ENCODE assay signal across 9 mouse cellular contexts in genomic region chr2:129232023-129232422, GRCm38 (mm10). TPM values are rescaled to one million over a fixed set of nuclear protein-coding genes. Genes with fewer than 3 reads are reported as not detected.
DNase-seq lines count a peak whose midpoint lies in the region; ATAC-seq and TF ChIP-seq lines count a peak whose summit lies in the region.
"Had no signal": no experiment of that assay in that cellular context is flagged by ENCODE, and none has a peak within 500 bp of the region (broad histone marks: within the 10 kb centered on the region; RNA-seq: fewer than 3 reads in every experiment).

No protein-coding gene starts in this region.

- no peak for ATAC-seq in liver, embryonic 12.5 days
- ATAC-seq: Patski had no signal

- peak overlapping the region; percentile 93 for H3K27ac ChIP-seq in liver, embryonic 12.5 days
- no peak overlapping the region for H3K27ac ChIP-seq in gastrocnemius, adult 2 months

- H3K4me3 ChIP-seq in liver, embryonic 12.5 days, result no peak overlapping the region
- no peak overlapping the region for H3K4me3 ChIP-seq in gastrocnemius, adult 2 months

- H3K9me3 ChIP-seq in liver, embryonic 12.5 days (replicated peaks), result no peaks in the 10 kb centered on the region

- H3K27me3 ChIP-seq in liver, embryonic 12.5 days (replicated peaks), result no peaks in the 10 kb centered on the region
- H3K27me3 ChIP-seq: Patski had no signal

- peak; percentile 25 for DNase-seq in cerebellum, adult 9-11 months
- no peak for DNase-seq in cerebellum, adult 11-12 months
- DNase-seq in brain, adult 2 months (ENCODE audit: low read depth, low spot score), result peak; percentile 93
- DNase-seq in layer of hippocampus, adult 9-10 months (ENCODE audit: low spot score), result peak; percentile 69
- DNase-seq in embryo, embryonic 9.5 days (ENCODE audit: extremely low spot score), result no peak
- DNase-seq in yolk sac, embryonic 10.5 days (ENCODE audit: low spot score), result no peak
- no peak for DNase-seq in gastrocnemius, adult 2 months

- peaks cover 87% of the 10 kb centered on the region for H3K4me1 ChIP-seq in liver, embryonic 12.5 days

- H3K36me3 ChIP-seq in liver, embryonic 12.5 days, result no peaks in the 10 kb centered on the region

- intact Hi-C loops in gastrocnemius, adult 2 months (cut with DNase I), result no loop called here

- H3K4me2 ChIP-seq in liver, embryonic 12.5 days, result peak overlapping the region; percentile 67

- no peak for TF ChIP-seq CTCF in gastrocnemius, adult 2 months (IDR thresholded peaks at IDR 0.05)

- peak overlapping the region; percentile 77 for H3K9ac ChIP-seq in liver, embryonic 12.5 days

- 50% methylated on average over 4 of the region's 4 CpGs for WGBS in liver, embryonic 12.5 days (ENCODE audit: insufficient replicate concordance)

RNA-seq across cellular contexts. Expression of gene Slc20a1, which starts 33.5 kb away (rescaled TPM):
- polyA plus RNA-seq in liver, embryonic 12.5 days (2016; fragmentation: Nextera tagmentation; extraction: Ambion mirVana), result 76.2 and 78.4 TPM in 2 replicates
- total RNA-seq in gastrocnemius, adult 2 months (2021), result 10 to 100 TPM; 10.5 to 23.9 TPM

Comparison
In these comparisons a context has a peak if more than half of its experiments do, and no peak if none do; other contexts are left out.
1. DNase-seq: peak in cerebellum, adult 9-11 months (single experiment), brain, adult 2 months (single experiment) and layer of hippocampus, adult 9-10 months (single experiment); none in cerebellum, adult 11-12 months (single experiment), embryo, embryonic 9.5 days (single experiment), yolk sac, embryonic 10.5 days (single experiment) and gastrocnemius, adult 2 months (single experiment).